Mouse (Mus musculus) ES-Bruce4 (cell line): Measurements from ENCODE around the gene Ndufc1.

Experiments used
- EP300 ChIP-seq: IDR thresholded peaks from 2 replicates; pipeline ENCODE4 v1.6.1; 2011; ENCODE audit warnings: low read depth, low read length; ENCODE audit not compliant: insufficient read depth
- POLR2A ChIP-seq: IDR thresholded peaks from one replicate; pipeline ENCODE4 v1.8.1; 2011; ENCODE audit warnings: low read length; ENCODE audit not compliant: insufficient read depth

- TF ChIP-seq POLR2A (no peak), EP300 (no peak)
Observed at GRCm38 (mm10) chr3:51402628-51403027, 6.2 kb downstream of the Ndufc1 start.
